Mouse (Mus musculus): ENCODE measurements around the gene Qsox2.

DNA sequence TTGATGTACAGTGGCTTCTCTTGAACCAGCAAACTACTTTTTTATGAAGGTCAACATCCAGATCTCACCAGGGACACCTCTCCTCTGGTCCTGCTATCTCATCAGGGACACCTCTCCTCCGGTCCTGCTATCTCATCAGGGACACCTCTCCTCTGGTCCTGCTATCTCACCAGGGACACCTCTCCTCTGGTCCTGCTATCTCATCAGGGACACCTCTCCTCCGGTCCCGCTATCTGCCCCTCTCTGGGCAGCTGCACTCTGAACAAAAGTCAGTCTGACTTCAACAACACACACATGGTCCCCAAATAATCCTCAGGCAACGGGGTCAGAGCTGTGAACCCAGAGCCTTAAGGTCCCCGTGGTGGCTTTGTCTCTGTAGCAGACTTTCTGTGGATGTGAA, 60.6 kb downstream of the Qsox2 start:
- no peak for TF ChIP-seq CTCF (IDR thresholded peaks at IDR 0.05; ENCODE audit: extremely low read depth, insufficient read depth, insufficient read length, insufficient replicate concordance)
- TF ChIP-seq POLR2A (IDR thresholded peaks at IDR 0.05; ENCODE audit: low read depth, low read length): no peak

Data from spleen, adult 2 months (tissue).